Mouse (Mus musculus) retina, postnatal 7 days (tissue): ENCODE results near the gene Phldb2.
A peak's percentile ranks its signal among the peaks of the same experiment; 100 is the strongest.

ENCODE experiments used
- DNase-seq: peaks from one replicate; pipeline ENCODE4 v3.0.0-alpha.2; 2012; ENCODE audit warnings: low read depth, low spot score

Phldb2 gene

DNA sequence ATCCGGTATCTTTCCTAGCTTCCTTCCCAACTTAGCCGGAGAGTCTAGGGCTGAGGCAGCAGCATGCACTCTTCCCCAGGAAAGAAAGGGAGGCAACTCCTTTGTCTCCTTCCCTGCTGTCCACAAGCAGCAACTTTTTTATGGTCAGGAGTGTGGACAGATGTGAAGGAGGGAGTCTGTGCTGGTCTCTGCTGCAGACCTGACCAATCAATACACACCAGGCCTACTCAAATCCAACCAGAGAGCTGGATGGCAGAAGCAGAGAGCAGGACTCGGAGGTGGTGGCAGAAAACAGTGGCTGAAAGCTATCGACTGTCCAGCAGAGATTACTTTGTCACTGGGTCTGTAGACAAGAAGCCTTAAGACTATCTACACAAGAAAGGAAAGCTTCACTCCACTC, at the start of gene Phldb2:
TSS of gene Phldb2 (minus strand) at position 205 of the 400 bp plus-strand sequence.
- no peak for DNase-seq

DNA sequence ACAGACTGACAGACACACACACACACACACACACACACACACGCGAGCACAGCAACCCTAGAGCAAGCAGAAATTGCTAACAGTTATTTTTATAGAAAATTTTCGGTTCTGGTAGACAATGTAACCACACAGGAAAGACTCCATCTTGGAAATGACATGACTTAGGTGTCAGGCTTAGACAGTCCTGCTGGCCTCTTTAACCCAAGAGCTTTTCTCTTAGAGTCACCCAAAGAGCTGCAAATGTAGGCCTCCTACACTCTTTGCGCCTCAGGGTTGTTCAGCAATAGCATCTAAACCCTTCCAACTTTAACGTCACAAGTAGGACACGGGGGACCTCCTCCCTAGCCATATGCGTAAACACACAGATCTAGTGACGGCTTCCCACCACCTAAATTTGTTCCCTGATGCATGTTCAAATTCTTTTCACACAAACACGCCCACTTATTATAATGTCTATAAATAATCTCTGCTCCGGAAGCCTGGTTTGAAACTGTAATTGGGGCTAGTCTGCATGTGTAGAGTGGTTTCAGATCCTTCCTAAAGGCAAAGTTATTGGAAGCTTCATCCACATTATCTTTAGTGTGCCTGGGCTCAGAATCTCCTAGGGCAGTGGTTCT, 48.3 kb upstream of the Phldb2 start:
- no peak for DNase-seq

DNA sequence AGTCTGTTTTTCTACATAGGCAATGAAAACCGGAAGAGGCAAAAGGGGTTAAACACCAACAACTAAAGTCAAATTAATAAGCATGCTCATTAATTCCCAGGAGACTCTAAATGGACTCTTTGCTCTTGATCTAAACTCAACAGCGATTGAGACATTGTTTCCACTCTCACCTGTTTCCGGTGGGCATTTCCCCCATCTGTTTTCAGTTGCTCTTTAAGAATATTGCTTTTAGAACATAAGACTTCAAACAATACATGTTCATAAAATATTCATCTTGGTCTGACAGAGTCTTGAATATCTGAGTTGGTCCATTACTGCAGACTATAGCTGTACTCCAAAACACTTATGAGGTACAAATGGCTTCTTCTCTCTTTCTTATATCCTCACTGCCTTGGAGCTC, 47.6 kb upstream of the Phldb2 start:
- DNase-seq: no peak

DNA sequence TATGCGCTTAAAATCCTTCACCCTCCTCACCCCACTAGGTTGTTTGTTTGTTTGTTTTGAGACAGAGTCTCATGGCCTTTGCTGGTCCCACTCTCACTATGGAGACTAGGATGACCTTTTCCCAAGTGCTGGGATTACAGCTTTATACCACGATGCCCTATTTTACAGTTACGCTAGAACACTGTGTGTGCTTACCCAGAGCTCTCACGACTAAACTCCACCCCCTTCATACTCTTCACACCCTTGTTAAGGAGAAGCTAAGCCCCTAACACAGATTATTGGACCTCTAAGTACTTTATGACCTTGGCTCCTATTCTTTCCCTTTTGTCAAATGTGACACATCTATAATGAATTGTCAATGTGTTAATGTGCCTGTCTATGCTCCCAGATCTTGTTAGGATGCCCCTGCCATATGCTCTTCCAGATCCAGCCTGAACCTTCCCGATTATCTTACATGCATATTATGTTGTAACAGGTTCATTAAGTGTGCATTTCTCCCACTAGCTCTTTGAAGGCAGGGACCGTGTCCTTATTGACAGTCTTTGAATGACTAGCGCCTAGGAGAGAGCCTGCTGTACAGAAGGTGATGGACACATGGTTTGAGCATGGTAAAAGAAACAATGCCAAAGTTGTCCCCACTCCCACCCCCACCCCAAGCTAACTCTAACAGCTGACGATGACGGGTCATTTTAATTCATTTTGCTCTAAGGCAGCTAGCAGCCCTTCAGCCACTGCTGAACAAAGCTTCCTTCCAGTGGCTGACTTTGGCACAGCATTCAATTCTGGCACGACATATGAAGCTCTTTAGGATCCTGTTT, 46.2 kb upstream of the Phldb2 start:
- DNase-seq: no peak

DNA sequence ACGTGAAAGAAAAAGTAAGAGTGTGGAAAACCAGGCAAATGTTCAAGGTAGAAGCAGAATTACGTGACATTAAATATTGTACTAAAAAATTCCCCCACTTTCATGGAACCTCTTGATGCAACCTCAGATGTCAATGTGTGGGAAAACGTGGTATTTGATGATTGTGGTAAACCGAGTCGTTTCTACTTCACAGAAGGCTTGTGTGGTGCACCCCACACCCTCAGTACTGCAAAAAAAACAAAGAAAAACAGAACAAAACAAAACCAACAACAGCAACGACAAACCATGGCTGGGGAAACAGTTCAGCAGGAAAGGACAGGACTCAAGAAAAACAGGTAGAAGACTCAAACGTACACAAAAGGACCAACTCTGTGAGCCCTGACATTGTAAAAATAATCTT, 44.8 kb upstream of the Phldb2 start:
- DNase-seq: no peak

DNA sequence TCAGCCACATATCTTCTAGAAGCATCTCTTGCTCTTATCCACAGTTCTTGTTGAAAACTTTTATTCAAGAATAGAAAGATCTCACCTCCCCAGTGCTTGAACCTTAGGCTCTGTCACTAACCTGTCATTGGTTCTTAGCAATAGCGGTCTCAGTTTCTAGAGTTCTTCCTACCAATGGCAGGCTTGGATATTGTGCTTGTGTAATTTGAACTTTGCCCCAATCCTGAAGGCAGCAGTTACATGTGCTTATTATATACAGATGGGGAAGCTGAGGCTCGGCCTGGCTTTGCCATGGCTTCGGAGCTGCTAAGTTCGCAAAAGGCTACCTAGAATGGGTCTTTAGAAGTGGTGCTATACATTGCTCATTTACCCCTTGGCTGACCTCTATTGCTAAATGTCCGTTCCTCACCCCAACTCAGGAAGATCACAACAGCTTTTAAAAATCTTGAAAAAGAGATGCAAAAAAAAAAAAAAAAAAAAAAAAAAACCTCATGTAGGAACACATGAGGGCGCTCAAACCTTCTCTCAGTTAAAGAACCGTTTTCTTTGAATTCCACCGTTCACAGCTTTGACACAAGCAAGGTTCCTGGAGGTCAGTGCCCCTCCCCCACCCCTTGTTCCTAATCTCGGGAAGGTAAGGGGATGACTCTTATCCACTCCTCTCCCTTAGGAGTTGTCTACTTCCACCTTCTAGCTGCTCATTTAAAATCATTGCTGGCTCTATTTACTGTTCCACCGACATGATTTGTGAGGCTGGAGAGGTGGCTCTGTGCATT, 37.7 kb upstream of the Phldb2 start:
- no peak for DNase-seq

DNA sequence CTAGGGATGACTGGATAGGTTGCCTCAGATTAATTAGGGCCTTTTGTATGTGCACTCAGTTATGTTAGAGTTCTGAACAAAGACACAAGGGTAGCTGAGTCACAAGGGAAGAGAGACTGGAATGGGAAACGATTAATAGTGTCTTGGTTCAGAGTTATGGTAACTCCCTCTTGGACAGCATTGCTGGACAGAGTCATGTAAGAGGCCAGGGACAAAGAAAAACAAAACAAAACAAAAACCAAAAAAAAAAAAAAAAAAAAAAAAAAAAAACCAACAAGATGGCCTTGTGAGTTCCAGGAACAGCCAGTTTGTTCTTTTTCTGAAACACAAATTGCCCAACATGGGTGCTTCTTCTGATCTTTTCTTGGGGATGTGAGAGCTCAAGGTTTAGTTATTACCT, 32.8 kb upstream of the Phldb2 start:
- no peak for DNase-seq

DNA sequence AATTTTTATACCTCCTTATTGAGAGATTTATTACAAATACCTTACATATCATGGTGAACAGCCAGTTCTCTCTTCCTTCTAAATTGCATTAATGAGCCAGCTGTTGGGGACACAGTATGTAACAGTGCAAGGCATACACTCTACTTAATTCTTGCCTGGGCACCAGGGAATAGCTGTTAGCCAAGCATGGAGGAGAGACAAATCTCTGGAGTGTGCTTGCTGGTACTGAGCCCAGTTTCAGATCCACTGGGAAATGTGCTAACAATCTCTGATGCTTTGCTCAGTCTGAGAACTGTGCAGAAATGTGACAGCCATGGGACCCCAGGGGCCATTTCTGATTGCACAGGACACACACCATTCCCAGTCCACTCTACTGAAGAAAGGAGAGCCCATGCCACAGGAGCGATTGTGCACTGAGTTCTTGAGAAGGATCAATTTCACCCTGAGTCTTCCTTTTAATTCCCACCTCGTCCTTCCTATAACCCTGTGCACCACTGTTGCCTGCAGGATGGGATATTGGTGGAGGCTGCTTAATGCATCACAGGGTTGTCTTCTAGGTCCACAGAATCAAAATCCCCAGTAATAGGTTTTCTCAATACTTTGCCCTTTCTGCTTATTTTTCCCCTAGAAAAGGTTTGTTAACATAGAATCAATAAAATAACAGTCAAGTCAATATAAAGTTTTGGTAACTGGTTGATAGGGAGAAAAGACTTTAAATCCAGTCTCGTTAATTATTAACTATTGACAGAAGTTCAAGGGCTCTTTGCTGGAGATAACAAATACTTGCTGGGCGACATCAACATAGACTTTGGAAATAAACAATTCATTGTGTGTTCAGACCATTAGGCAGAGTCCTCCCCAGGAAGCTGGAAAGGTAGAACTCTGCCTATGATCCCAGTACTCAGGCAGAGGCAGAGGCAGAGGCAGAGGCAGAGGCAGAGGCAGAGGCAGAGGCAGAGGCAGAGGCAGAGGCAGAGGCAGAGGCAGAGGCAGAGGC, 31.5 kb upstream of the Phldb2 start:
- DNase-seq: no peak

DNA sequence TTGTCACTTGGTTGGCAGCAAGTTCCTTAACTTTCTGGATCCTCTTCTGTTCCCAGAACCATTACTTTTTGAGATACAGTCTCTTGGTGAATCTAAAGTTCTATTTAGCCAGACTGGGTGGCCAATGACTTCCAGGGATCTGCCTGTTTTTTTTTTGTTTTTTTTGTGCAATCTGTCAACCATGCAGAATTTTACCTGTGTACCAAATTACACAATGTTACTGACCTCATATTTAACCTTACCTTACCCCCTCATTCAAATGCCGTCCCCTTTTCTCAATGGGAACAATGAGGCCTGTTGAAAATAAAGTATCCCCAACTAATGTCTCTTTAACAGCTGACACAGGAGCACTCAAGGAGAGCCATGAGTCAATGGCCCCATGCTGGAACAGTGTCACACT, 22.9 kb upstream of the Phldb2 start:
- DNase-seq: no peak

DNA sequence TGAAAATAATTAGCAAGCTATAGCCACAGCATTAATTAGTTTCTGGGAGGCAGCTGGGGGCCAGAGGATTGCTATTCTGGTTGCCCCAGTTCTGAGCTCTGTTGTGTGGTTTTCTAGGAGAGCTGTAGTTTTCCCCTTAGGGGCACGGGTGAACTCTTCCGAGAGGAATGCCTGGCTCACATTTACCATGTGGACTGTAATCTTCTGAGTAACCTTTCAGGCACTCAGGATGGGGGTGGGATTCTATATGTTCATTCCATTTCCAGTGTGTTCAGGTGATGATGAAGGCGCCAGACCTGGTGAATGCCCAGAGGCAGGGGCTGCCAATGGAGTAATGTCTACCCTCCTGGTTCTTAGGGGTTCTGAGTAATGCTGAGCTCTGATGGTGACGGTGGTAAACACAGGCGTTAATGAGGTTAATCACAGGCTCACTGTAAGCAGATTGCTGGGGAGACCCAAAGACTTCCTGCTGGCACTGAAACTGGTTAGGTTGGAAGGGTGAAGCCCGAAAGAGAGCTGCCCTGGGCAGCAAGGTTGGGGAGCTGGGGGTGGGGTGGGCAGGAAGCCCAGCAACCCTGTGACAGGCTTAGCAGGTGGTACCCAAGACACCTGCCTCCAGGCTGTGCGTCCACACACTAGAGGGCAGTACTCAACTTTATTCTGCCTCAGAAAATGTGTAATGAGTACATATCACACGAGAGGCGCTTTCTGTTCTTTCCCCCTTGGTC, 20.7 kb upstream of the Phldb2 start:
- DNase-seq: peak; percentile 60

DNA sequence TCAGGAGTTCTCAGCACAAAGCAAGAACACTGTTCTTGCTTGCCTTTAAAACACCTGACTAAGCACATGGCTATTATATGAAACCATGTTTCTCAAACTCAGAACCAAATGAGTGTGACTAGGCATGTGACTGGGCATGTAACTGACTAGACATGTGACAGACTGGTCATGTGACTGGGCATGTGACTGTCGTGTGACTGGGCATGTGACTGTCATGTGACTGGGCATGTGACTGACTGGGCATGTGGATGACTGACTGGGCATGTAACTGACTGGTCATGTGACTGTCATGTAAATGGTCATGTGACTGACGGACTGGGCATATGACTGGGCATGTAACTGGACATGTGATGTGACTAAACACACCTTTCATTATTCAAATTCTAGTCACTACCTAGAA, 16.8 kb upstream of the Phldb2 start:
- peak; percentile 17 for DNase-seq

DNA sequence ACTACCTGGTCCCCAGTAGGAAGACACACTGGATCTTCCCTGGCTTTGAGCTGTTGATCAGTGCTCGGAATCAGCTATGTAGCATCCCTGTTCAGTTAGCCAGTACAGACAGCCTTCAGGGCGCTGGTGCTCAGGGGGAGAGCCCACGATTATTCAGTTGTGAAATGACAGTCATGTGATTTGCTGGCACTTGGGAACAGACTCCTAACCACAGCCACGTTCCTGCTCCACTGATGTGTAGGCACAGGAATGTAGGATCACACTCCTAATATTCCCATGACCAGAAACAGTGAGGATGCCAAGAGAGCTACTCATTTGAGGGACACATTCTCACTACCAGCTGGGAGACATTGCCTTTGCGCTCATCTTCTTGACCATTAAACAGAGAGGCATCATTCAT, 15.3 kb upstream of the Phldb2 start:
- DNase-seq: no peak

DNA sequence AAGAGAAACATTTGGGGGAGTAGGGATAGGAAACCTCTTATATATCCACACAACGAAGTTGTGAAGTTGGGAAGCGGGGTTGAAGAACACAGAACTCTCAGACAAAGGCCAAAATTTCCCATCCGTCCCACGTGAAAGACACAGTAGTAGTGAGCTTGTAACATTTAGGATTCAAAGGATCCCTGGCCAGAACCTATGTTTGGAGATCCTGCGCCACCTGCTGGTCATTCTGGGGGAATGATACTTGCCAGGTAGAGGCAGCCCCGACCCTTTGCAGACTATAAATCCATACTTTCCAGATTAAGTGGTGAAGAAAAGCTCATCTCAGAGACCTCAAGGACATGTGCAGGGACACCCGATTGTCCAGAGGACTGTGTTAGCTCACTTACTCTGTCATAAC, 14.1 kb upstream of the Phldb2 start:
- DNase-seq: peak; percentile 59

DNA sequence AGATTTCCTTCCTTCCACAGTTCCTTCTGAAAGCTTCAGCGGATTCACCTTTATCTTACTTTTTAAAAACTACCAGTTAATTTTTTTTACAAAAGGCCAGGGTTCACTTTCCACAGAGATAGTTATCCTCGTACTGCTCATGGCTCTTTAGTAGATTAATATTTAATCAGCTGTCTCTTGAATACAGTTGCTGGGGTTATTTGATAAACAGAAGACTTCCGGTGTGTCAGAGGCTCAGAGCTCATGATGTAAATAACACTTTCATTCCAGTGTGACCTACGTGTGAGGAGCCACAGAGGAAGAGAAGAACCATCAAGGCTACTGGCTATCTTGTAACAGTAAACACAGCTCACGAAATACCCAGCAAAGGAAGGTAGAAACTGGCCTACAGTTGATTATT, 13.2 kb upstream of the Phldb2 start:
- no peak for DNase-seq

DNA sequence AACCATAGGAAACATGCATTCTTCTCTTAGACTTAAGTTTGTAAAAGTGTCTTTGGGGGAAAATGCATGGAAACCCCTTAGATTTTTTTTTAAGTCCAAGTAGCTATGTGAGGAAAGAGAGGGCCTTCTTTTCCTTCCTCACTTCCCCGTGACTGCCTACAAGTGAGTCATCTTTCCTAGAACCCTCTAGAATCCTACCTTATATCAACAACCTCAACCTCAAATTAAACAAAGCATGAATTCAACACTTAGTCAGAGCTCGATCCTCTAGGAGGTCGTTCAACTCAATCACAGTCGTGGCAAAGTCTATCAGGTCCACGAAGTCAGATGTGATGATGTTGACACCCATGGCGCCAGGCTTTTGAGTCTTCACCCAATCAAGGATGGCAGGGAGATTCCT, 11.4 kb upstream of the Phldb2 start:
- DNase-seq: no peak

DNA sequence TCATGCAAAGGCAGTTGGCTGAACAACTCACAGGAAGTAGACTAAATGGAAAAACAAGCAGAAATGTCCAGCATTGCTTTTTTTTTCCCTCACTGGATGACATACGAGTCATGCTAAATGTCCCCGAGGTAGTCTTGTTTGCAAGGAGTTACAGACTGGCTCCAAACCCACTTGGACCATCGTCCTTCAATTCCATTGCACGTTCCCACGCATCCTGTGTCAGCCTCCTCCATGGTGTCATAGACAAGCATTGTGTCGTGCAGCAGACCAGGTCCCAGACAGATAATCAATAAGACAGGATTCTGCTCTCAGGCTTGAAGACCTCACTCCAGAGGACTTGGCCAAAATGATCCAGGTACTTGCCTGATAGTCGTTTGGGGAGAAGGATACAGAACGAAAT, 10.4 kb upstream of the Phldb2 start:
- DNase-seq: no peak

DNA sequence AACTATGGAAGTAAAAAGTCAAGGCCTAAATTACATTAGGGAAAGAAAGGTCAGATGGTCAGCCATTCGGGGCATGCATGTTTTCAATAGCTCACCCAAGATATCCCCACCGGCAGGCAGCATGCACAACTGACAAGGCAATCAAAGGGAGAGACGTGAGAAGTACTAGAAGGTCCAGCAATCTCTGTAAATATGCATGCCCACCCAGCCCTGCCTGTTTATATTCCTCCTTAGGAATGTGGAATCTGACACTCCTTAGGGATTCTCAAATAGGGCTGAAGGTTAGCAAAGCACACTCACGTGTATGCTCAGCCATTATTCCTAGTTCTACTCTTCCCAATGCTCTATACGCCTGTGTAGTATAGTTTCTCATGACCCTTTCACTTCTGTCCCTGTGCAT, 9.7 kb upstream of the Phldb2 start:
- no peak for DNase-seq

DNA sequence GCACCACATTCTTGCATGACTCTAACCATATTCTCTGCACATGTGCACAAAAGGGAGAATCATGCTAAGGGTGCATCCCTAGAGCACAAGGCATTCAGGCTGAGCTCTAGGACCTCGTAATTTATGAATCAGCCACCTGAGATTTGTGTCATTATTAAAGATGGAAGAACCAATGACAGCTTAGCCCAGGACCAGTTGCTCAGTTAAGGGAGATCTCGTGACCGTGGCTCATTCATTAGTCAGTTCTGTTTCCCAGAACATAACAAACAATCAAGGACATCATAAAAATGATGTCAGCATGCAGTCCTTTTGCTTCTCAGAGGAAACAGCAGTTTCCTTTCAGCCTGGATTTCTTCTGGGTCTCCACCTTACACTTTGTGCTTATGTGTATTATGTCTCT, 7.6 kb upstream of the Phldb2 start:
- DNase-seq: no peak

DNA sequence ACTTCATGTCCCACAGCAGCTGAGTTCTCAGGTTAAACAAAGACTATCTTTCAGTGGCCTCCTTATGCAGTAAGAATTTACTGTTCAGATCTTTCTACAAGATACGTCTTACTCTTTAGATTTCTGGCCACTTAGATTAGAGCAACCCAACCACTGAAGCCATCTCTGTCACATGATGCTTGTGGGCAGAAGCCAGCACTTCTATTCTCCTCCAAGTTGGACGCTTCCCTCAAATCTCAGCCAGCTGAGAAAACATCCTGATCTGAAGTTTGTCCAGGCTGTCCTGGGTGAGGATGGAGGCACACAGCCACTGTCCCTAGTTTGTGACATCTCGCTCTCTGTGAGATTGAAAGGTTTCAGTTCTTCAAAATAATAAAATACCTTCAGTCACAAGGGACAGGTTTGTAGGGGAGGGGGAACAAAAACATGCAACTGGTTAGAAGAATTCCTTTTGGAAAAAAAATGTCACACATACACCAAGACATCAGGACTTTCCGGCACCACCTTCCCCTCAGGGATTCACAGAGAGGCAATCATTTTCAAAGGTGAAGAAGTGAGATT, 3.1 kb upstream of the Phldb2 start:
- DNase-seq: no peak

DNA sequence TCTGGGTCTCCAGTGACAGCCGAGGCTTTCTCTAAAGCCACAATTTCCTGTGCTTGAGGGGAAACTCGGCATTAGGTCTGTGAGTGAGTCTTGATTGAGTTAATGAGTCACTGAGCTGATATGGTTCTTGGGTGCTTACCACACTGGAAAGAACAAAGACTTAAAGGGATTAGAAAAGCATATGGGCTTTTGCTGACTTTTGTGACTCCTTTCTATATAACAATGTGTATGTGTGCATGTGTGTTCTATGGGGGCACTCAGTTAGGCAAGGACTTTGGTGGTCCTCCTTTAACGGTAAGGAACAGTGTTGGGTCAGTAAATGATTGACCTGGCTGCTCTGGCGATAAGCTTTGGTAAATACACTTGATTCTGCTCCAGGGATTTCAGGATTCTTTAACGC, 897 bp downstream of the Phldb2 start:
- no peak for DNase-seq

DNA sequence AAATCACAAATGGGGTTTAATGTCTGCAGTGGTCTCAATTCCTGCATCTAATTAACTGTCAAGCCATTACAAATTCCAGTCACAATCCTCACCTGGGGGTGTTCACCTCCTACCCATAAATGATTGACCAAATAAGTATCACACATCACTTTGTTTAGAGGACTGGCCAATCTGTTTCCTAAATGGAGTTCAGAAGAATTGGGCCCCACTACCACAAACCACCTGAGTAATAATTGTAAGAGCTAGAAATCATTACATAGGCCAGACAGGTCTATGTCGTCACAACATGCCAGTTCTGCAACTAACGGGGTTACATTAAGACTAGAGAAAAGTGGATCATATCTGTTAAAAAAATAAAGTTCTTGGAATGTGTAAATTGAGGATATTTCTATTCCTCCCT, 1.4 kb downstream of the Phldb2 start:
- no peak for DNase-seq
